In genomic region chr1:62697353-62697752, GRCm38 (mm10) we compare ENCODE assay signal across 12 mouse cellular contexts. TPM values are rescaled to one million over a fixed set of nuclear protein-coding genes. Genes with fewer than 3 reads are reported as not detected.
DNase-seq lines count a peak whose midpoint lies in the region; ATAC-seq and TF ChIP-seq lines count a peak whose summit lies in the region.
"Had no signal": no experiment of that assay in that cellular context is flagged by ENCODE, and none has a peak within 500 bp of the region (broad histone marks: within the 10 kb centered on the region; RNA-seq: fewer than 3 reads in every experiment).

No protein-coding gene starts in this region.

- H3K36me3 ChIP-seq in forebrain, embryonic 16.5 days (ENCODE audit: control insufficient read depth, insufficient read depth) = no peaks in the 10 kb centered on the region
- H3K36me3 ChIP-seq in forebrain, embryonic 11.5 days (ENCODE audit: control insufficient read depth, insufficient read depth, low read length) = no peaks in the 10 kb centered on the region
- no peaks in the 10 kb centered on the region for H3K36me3 ChIP-seq in kidney, embryonic 15.5 days
- H3K36me3 ChIP-seq in midbrain, embryonic 16.5 days (ENCODE audit: control insufficient read depth, insufficient read depth, low read length) = no peaks in the 10 kb centered on the region
- no peaks in the 10 kb centered on the region for H3K36me3 ChIP-seq in midbrain, embryonic 14.5 days (ENCODE audit: control insufficient read depth, insufficient read depth, low read length)
- no peaks in the 10 kb centered on the region for H3K36me3 ChIP-seq in intestine, postnatal 0 days (ENCODE audit: control insufficient read depth, insufficient read depth)
- H3K36me3 ChIP-seq: liver, embryonic 12.5 days; midbrain, embryonic 12.5 days had no signal

- H3K27me3 ChIP-seq in forebrain, embryonic 16.5 days (replicated peaks; ENCODE audit: control insufficient read depth, insufficient read depth, low read length) = peaks cover 7% of the 10 kb centered on the region
- H3K27me3 ChIP-seq in forebrain, embryonic 11.5 days (ENCODE audit: control insufficient read depth, insufficient read depth, low read length) = peaks cover 8% of the 10 kb centered on the region
- peaks cover 46% of the 10 kb centered on the region for H3K27me3 ChIP-seq in kidney, embryonic 15.5 days
- no peaks in the 10 kb centered on the region for H3K27me3 ChIP-seq in midbrain, embryonic 16.5 days (ENCODE audit: control insufficient read depth, insufficient read depth, low read depth, low read length)
- H3K27me3 ChIP-seq in midbrain, embryonic 14.5 days (ENCODE audit: control insufficient read depth, insufficient read depth, low read length) = peaks cover 4% of the 10 kb centered on the region; the same call in 1 of the 2 replicates
- H3K27me3 ChIP-seq in intestine, postnatal 0 days (replicated peaks; ENCODE audit: control insufficient read depth, insufficient read depth, low read length) = no peaks in the 10 kb centered on the region; the same call in 1 of the 2 replicates

- no peak overlapping the region for H3K9ac ChIP-seq in forebrain, embryonic 16.5 days (replicated peaks; ENCODE audit: low read depth, low read length)
- H3K9ac ChIP-seq in forebrain, embryonic 11.5 days (ENCODE audit: low read length) = no peak overlapping the region
- no peak overlapping the region for H3K9ac ChIP-seq in kidney, embryonic 15.5 days
- no peak overlapping the region for H3K9ac ChIP-seq in midbrain, embryonic 16.5 days (ENCODE audit: low read depth, low read length)
- no peak overlapping the region for H3K9ac ChIP-seq in midbrain, embryonic 14.5 days (replicated peaks; ENCODE audit: low read length)
- H3K9ac ChIP-seq in intestine, postnatal 0 days (ENCODE audit: low read depth, low read length) = no peak overlapping the region
- H3K9ac ChIP-seq: liver, embryonic 12.5 days; midbrain, embryonic 12.5 days had no signal

- H3K27ac ChIP-seq in forebrain, embryonic 16.5 days (ENCODE audit: low read length) = no peak overlapping the region
- no peak overlapping the region for H3K27ac ChIP-seq in forebrain, embryonic 11.5 days (ENCODE audit: low read depth, low read length)
- no peak overlapping the region for H3K27ac ChIP-seq in kidney, embryonic 15.5 days
- no peak overlapping the region for H3K27ac ChIP-seq in midbrain, embryonic 16.5 days (ENCODE audit: low read length)
- no peak overlapping the region for H3K27ac ChIP-seq in midbrain, embryonic 14.5 days (replicated peaks; ENCODE audit: low read depth, low read length)
- H3K27ac ChIP-seq in intestine, postnatal 0 days (ENCODE audit: low read depth, low read length) = no peak overlapping the region
- H3K27ac ChIP-seq: liver, embryonic 12.5 days; midbrain, embryonic 12.5 days had no signal

- TF ChIP-seq CTCF in intestine, postnatal 0 days (IDR thresholded peaks at IDR 0.05; ENCODE audit: low read depth) = no peak

- ATAC-seq in forebrain, embryonic 16.5 days = peak; percentile 37
- no peak; the same call in 1 of the 2 replicates for ATAC-seq in forebrain, embryonic 11.5 days (replicated peaks; ENCODE audit: low FRiP score)
- no peak for ATAC-seq in kidney, embryonic 15.5 days (replicated peaks; ENCODE audit: low FRiP score)
- ATAC-seq in midbrain, embryonic 16.5 days = 0 out of 2 replicates have a peak, but pooled peaks have one; percentile 25
- ATAC-seq in midbrain, embryonic 14.5 days (ENCODE audit: low FRiP score, low TSS enrichment) = no peak
- ATAC-seq in intestine, postnatal 0 days = no peak
- no peak for ATAC-seq in cerebellum, adult (ENCODE audit: insufficient number of reproducible peaks, low FRiP score, low TSS enrichment)
- ATAC-seq: inflammation-experienced regulatory T-cells, adult 6 months; liver, embryonic 12.5 days had no signal

- WGBS in forebrain, embryonic 16.5 days = 44% methylated on average over 3 of the region's 3 CpGs
- WGBS in forebrain, embryonic 11.5 days = 47% methylated on average over 3 of the region's 3 CpGs
- 30% methylated on average over 3 of the region's 3 CpGs for WGBS in kidney, embryonic 15.5 days
- WGBS in midbrain, embryonic 16.5 days = 46% methylated on average over 3 of the region's 3 CpGs
- WGBS in midbrain, embryonic 14.5 days = 56% methylated on average over 3 of the region's 3 CpGs
- 62% methylated on average over 3 of the region's 3 CpGs for WGBS in intestine, postnatal 0 days

- no peak for DNase-seq in forebrain, embryonic 11.5 days (ENCODE audit: low spot score)
- no peak for DNase-seq in kidney, postnatal 4 days
- no peak for DNase-seq in midbrain, embryonic 14.5 days
- DNase-seq: cerebellum, adult 11-12 months had no signal

- H3K4me1 ChIP-seq in forebrain, embryonic 16.5 days (replicated peaks; ENCODE audit: control insufficient read depth, insufficient read depth, low read length) = peaks cover 11% of the 10 kb centered on the region
- H3K4me1 ChIP-seq in forebrain, embryonic 11.5 days (replicated peaks; ENCODE audit: control insufficient read depth, insufficient read depth, low read length) = 0 out of 2 replicates have a peak, but pooled peaks cover 2% of the 10 kb centered on the region
- peaks cover 30% of the 10 kb centered on the region for H3K4me1 ChIP-seq in kidney, embryonic 15.5 days
- H3K4me1 ChIP-seq in midbrain, embryonic 16.5 days (ENCODE audit: control insufficient read depth, insufficient read depth, low read length) = peaks cover 14% of the 10 kb centered on the region
- peaks cover 9% of the 10 kb centered on the region for H3K4me1 ChIP-seq in midbrain, embryonic 14.5 days (ENCODE audit: control insufficient read depth, insufficient read depth, low read length)
- peaks cover 5% of the 10 kb centered on the region; the same call in 1 of the 2 replicates for H3K4me1 ChIP-seq in intestine, postnatal 0 days (replicated peaks; ENCODE audit: control insufficient read depth, insufficient read depth, low read length)

- H3K4me2 ChIP-seq in forebrain, embryonic 16.5 days (ENCODE audit: low read length) = no peak overlapping the region
- no peak overlapping the region for H3K4me2 ChIP-seq in forebrain, embryonic 11.5 days (ENCODE audit: low read depth, low read length, severe bottlenecking)
- H3K4me2 ChIP-seq in kidney, embryonic 15.5 days = peak overlapping the region; percentile 44; the same call in 1 of the 2 replicates
- 0 out of 2 replicates have a peak overlapping the region, but pooled peaks have one; percentile 11 for H3K4me2 ChIP-seq in midbrain, embryonic 16.5 days (ENCODE audit: low read length)
- no peak overlapping the region for H3K4me2 ChIP-seq in midbrain, embryonic 14.5 days (ENCODE audit: low read length)
- 0 out of 2 replicates have a peak overlapping the region, but pooled peaks have one; percentile 10 for H3K4me2 ChIP-seq in intestine, postnatal 0 days (replicated peaks; ENCODE audit: low read depth)

- H3K9me3 ChIP-seq in forebrain, embryonic 16.5 days (ENCODE audit: control insufficient read depth, low read length) = no peaks in the 10 kb centered on the region
- H3K9me3 ChIP-seq in forebrain, embryonic 11.5 days (ENCODE audit: control insufficient read depth, low read length) = no peaks in the 10 kb centered on the region
- no peaks in the 10 kb centered on the region for H3K9me3 ChIP-seq in kidney, embryonic 15.5 days (replicated peaks)
- no peaks in the 10 kb centered on the region for H3K9me3 ChIP-seq in midbrain, embryonic 16.5 days (replicated peaks; ENCODE audit: control insufficient read depth, low read length, poor library complexity, severe bottlenecking)
- H3K9me3 ChIP-seq in midbrain, embryonic 14.5 days (ENCODE audit: control insufficient read depth, low read length) = no peaks in the 10 kb centered on the region
- no peaks in the 10 kb centered on the region for H3K9me3 ChIP-seq in intestine, postnatal 0 days (ENCODE audit: control insufficient read depth)
- H3K9me3 ChIP-seq: liver, embryonic 12.5 days; midbrain, embryonic 12.5 days had no signal

- H3K4me3 ChIP-seq in forebrain, embryonic 16.5 days (replicated peaks; ENCODE audit: low read length) = no peak overlapping the region
- H3K4me3 ChIP-seq in forebrain, embryonic 11.5 days (ENCODE audit: low read depth, low read length) = no peak overlapping the region
- H3K4me3 ChIP-seq in kidney, embryonic 15.5 days (replicated peaks) = no peak overlapping the region
- no peak overlapping the region for H3K4me3 ChIP-seq in midbrain, embryonic 16.5 days (ENCODE audit: low read depth, low read length)
- H3K4me3 ChIP-seq in midbrain, embryonic 14.5 days (replicated peaks; ENCODE audit: low read depth, low read length) = no peak overlapping the region
- no peak overlapping the region for H3K4me3 ChIP-seq in intestine, postnatal 0 days (ENCODE audit: low read depth, low read length)
- H3K4me3 ChIP-seq: liver, embryonic 12.5 days; midbrain, embryonic 12.5 days had no signal

RNA-seq across cellular contexts. Expression of gene Nrp2, which starts 5.7 kb away (rescaled TPM):
- 31.1 and 43.9 TPM in 2 replicates for polyA plus RNA-seq in forebrain, embryonic 16.5 days (2015; fragmentation: Nextera tagmentation; extraction: Ambion mirVana)
- polyA plus RNA-seq in forebrain, embryonic 11.5 days (2014; fragmentation: Nextera tagmentation; extraction: Ambion mirVana) = 20.7 and 21.1 TPM in 2 replicates
- 11.7 and 12.2 TPM in 2 replicates for polyA plus RNA-seq in kidney, embryonic 15.5 days (2015; fragmentation: Nextera tagmentation; extraction: Ambion mirVana)
- 23.4 and 33.3 TPM in 2 replicates for polyA plus RNA-seq in midbrain, embryonic 16.5 days (2015; fragmentation: Nextera tagmentation; extraction: Ambion mirVana)
- polyA plus RNA-seq in midbrain, embryonic 14.5 days (2014; fragmentation: Nextera tagmentation; extraction: Ambion mirVana) = 17.6 and 19.5 TPM in 2 replicates
- 11.7 and 12.7 TPM in 2 replicates for polyA plus RNA-seq in intestine, postnatal 0 days (2015; fragmentation: Nextera tagmentation; extraction: Ambion mirVana)

Comparison
In these comparisons a context has a peak if more than half of its experiments do, and no peak if none do; other contexts are left out.
1. ATAC-seq: peak in forebrain, embryonic 16.5 days (single experiment) and midbrain, embryonic 16.5 days (single experiment); none in forebrain, embryonic 11.5 days (single experiment), kidney, embryonic 15.5 days (single experiment), midbrain, embryonic 14.5 days (single experiment), intestine, postnatal 0 days (single experiment) and cerebellum, adult (single experiment).
2. H3K4me2 ChIP-seq: peak in kidney, embryonic 15.5 days (single experiment), midbrain, embryonic 16.5 days (single experiment) and intestine, postnatal 0 days (single experiment); none in forebrain, embryonic 16.5 days (single experiment), forebrain, embryonic 11.5 days (single experiment) and midbrain, embryonic 14.5 days (single experiment).